Mouse (Mus musculus) adrenal gland, adult 8-10 months (tissue): ENCODE results near the gene Six1. TPM values are rescaled to one million over a fixed set of nuclear protein-coding genes. Genes with fewer than 3 reads are reported as not detected.
"Not testable (repeated sequence)": the region's sequence is repeated elsewhere in the genome, so short reads cannot be mapped to it uniquely, and the experiment has no call there.

Experiments
- DNase-seq: peaks from one replicate; pipeline ENCODE4 v3.0.0; 2022
- total RNA-seq, 4 experiments: library from RNA; stranded (reverse); gene quantifications; 2 replicates each; pipeline ENCODE4 v1.2.4; 2022

Gene Six1
- total RNA-seq, 4 experiments from 2014 or later = 0.94 to 2.3 (median 1.3) TPM

DNA sequence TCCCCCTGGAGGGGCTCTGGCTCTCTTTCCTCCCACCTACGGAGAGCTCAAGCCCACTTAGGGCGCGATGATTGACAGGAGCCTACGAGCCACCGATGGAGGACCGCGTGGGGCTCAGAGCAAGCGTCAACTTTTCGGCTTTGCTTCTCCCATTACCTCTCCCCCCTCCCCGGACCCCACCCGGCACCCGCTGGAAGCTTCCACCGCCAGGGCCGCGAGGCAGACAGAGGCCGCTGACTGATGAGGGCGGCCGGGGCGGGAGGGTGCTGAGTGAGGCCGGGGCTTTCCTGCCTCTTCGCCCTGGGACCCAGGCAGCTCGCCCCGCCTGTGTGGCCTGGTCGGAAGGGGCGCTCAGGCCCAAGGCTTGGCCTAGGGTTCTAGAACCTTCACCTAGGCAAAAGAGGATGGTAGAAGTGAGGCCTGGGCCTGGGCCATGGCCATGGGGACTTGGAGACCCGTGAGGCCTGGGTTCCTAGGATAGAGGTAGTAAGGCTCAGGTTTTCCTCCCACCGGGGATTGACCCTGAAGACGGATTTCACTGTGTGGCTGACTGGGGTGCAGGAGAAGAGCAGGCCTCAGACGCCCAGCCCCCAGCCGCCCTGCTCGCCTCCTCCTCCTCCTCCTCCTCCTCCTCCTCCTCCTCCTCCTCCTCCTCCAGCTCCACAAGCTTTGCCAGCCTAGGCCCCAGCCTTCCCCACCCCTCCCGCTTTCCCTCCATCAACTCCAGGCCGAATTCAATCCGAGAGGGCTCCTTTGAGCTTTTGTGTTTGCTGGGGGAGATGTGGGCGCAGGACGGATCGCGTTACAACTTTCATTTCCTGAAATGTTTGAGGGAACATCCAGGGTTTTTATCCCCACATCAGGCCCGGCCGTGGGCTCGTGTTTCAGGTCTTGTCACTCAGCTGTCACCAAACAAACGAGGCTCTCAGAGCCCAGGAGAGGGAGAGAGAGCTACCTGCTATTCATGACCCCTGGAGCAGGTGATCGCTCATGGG is 18.5 kb downstream of the Six1 start:
- no peak for DNase-seq

GRCm38 (mm10) chr12:73032665-73033064 is 21.0 kb downstream of the Six1 start:
- DNase-seq = no peak

DNA sequence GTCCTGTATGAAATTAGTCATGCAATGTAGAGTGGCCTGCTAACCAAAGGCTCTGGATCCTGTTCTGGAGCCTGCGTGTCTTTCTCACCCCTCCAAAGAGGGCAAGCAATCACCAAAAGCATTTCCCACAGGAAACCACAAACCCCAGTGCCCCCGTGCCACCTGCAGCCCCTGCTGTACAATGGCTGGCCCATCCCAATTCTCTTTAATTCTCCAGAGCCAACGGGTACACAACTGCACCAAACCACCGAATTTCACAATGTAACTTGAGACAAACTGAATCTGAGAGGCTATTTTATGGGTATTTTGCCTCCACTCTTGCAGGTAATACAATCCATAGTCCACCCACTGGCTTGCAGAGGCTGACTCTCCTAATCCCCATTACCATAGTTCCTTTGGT is 22.4 kb downstream of the Six1 start:
- DNase-seq = no peak

GRCm38 (mm10) chr12:73025490-73025889 is 28.2 kb downstream of the Six1 start:
- DNase-seq = no peak

DNA sequence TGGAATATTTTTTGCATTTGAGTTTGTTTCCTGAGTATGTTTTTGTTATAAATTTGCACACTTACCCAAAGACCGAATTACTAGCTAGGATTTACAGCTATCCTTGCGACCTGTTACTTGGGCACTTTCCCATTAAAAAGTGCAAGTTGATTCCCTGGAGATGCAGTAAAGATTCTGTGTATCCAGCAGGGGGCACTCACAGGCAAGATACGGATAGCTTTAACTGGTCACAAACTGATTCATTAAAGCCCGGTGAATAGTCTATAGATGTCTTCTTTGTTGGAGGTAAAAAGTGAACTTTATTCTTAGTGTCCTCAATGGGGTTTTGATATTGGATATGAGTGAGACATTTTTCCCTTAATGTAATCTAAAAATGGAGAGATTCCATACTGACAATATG is 32.7 kb downstream of the Six1 start:
- DNase-seq = peak; percentile 31

DNA sequence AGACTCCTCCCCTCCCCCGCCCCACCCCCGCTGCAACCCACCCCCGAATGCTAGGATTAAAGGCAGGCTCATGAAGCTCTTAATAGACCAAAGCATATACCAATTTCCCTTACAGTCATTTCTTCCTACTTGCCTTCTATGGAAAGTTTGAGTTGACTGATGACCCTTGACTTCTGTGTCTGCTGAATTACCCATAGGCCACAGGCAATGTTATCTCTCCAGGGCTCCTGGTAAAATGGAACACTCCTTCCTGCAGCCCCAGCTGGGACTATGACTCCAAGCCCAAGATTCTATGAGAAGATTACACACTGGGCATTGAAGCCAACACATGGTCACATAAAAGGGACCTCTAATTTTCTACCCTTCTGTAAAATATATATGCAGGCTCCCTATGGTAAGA is 33.3 kb downstream of the Six1 start:
- no peak for DNase-seq

DNA sequence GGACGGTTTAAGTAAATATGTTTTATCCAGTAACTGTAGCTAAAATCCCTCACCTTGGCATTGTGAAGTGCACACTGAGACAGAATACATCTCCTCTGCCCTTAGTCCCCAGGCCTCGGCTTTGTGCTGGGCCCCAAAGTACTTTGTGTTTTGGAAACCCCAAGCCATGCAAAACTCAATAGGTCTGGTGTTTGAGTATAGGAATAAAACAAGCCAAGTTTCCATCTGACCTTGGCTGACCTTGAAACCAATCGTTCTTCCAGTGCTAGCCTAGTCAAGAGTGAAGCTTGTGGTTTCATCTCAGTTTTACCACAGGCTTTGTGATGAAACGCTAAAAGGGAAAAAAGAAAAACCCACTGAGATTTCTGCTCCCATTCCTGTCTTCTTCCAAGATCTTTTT is 34.8 kb downstream of the Six1 start:
- DNase-seq = no peak

GRCm38 (mm10) chr12:73016171-73016570 is 37.5 kb downstream of the Six1 start:
- no peak for DNase-seq

DNA sequence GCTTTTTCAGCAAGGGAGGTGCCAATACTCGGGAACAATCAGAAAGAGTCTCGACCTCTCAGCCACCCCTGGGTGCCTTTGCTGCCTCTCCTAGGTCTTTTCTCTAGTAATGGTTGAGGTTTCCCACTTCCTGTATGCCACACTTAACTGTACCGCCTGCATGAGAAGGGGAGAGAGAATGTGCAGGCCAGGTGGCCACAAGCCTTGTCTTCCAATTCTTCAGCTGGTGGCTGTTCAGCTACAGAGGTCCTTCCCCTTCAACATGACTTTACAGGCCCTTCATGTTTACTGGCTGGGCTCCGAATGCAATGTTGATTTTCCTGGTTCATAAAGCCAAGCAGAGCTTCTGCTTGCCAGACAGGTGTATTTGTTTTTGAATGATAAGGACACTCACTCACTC is 39.4 kb downstream of the Six1 start:
- DNase-seq = no peak

- no peak for DNase-seq
Measured at GRCm38 (mm10) chr12:73012824-73013223, 40.9 kb downstream of the Six1 start.

GRCm38 (mm10) chr12:73012136-73012785 is 41.4 kb downstream of the Six1 start:
- DNase-seq = no peak

DNA sequence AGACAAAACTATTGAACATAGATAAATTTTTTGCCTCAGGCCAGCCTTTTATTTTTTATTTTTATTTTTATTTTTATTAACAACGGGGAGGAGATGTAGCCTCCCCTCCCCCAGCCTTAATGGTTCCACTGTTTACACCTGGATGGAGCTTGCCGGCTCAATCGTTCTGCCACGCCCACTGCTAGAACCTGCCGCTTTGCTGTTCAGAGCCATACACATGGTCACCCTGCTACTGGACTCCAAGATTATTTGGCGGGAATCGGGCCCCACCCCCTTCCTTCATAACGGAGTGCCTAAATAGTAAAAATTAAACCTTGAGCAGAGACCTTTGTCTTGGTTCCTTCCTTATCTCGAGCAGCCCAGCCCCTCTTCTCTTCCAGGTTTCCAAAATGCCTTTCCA is 50.8 kb downstream of the Six1 start:
- not testable (repeated sequence) for DNase-seq

GRCm38 (mm10) chr12:73002281-73002680 is 51.4 kb downstream of the Six1 start:
- DNase-seq = peak; percentile 21

DNA sequence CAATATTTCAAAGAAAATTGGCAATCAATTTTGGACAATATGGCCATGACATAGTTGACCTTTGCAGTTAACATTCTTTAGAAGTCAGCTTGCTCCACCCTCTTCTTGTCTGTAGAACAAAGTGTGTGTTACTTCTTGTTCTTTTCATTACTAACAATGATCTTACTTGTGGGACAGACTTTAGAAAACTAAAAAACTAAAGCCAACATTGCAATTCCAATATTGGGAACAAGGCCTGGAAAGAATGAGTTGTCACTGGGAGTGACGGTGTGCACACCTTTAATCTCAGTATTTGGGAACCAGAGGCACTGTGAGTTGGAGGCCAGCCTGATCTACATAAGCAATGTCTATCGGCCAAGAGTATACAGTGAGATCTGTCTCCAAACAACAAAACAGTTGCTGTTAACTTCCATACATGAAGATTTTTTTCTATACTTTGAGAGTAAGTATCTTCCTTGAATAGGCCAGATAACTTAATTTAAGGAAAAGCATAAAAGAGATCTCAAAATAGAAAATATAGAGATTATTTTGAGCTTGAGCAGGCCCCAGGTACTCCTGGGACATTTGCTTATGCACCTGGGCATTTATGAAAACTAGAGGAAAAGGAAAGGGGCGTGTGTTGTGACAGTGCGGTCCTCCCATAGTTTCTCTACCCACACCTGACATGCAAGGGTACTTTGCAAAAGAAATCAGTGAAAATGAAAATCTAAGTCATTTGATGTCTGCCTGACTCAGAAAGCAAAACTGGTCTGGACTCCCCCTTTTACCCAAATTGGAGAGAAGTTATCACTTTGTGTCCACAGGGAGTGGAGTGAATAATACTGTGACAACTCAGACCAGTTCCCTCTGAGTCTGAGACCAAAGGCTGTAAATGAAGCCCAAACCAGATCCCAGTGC is 55.3 kb downstream of the Six1 start:
- DNase-seq = no peak

DNA sequence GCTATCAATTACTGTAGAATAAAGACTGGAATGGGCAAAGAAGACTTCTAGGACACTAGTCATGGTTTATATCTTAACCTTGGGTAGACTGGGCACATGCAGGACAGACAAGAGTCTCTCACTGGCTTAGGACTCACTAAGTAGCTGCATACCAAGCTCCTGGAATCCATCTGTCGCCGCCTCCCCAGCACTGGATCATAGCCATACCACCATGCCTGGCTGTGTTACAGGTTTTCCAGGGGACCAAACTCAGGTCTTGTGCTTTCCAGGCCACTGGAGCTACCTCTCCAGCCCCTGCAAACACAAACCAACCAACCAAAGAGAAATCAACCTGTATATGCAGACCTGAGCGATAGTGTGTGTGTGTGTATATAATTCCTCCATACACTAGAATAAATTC is 57.0 kb downstream of the Six1 start:
- no peak for DNase-seq

Other genes starting within 250 kb of the Six1 start
- gene Six6, start 114.0 kb downstream of the Six1 start, total RNA-seq = not detected
- under 1 TPM in 3 of 4 experiments, not detected in 1; 0.24 to 0.49 (median 0.28) TPM for gene 4930447C04Rik, start 113.1 kb downstream of the Six1 start, total RNA-seq
- 1 to 10 TPM in 2 of 4 experiments, under 1 TPM in 2; 0.94 to 1.4 (median 1.0) TPM for gene Six4, start 59.6 kb upstream of the Six1 start, total RNA-seq
- 10 to 100 TPM; 21.1 to 29.8 (median 24.7) TPM for gene Mnat1, start 69.8 kb upstream of the Six1 start, total RNA-seq
- gene Trmt5, start 232.8 kb upstream of the Six1 start, total RNA-seq = 10 to 100 TPM; 13.1 to 19.5 (median 14.6) TPM
- 10 to 100 TPM in 3 of 4 experiments, 1 to 10 TPM in 1; 7.5 to 16.0 (median 12.6) TPM for gene Slc38a6, start 232.9 kb upstream of the Six1 start, total RNA-seq